Mouse (Mus musculus): ENCODE measurements around the gene Gadd45b.

The Gadd45b gene

DNA sequence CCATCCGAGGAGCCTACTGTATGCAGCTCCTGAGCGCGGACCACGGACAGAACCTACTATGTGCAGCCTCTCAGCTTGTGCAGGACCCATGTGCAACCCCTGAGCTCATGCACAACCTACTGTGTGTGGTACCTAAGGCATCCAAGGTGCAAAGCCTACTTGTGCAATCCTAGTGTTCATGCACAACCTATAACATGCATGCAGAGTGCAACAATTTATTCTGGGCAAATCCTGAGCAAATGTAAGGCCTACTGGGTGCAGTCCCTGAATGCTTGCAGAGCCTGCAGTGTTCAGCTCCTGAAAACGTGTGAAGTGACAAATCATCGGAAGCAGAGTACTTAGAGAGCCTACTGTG, 6.9 kb downstream of the Gadd45b start:
- no peak for DNase-seq

GRCm38 (mm10) chr10:80937646-80938045, 7.8 kb downstream of the Gadd45b start:
- DNase-seq, result no peak

DNA sequence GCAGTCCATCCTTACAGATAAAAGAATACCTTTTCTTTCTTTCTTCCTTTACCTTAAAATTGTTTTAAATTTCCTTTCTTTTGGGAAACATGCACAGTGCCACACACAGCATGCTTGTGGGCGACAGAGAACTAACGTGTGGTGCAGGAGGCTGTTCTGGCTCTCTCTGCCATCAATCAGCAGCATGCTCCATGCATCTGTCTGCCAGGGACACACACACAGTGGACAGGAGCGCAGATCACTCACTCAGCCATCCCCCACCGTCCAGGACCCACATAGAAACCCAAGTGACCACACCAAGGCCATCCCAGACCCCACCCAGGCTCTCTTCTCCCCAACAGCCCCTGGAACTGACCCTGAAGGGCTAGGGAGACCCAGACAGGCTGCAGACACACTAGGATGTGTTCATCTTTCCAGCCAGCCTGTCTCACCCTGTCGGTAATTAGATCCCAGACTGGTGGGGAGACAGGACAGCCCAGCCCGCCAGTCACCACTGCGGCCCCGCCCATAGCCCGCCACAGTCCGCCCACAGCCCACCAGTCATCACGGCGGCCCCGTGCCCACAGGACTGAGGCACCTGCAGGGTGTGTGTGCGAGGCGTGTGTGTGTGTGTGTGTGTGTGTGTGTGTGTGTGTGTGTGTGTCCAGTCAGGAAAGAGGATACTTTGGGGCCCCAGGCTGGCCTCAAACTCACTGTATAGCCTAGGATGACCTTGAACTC, 9.1 kb downstream of the Gadd45b start:
- DNase-seq, result no peak

DNA sequence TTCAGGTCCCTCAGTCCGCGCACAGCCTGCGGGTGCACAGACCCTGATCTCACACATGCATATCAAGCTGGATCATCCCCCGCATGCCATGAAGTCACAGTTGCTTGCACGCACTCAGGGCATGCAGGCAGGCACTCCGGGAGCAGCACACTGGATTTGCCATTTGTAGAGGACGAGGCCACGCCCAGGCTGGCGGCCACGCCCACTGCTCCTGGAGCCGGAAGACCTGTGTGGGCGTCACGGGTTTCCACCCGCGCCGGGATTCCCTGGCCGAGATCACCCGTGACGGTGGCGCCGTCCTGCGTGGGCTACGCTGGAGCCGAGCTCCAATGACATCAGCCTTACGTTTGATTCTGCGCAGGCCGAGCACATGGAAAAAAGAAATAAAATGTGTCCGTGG, 9.8 kb downstream of the Gadd45b start:
- DNase-seq, result peak; percentile 78

GRCm38 (mm10) chr10:80940320-80940987, 10.6 kb downstream of the Gadd45b start:
- no peak for DNase-seq

GRCm38 (mm10) chr10:80940988-80941347, 11.1 kb downstream of the Gadd45b start:
- DNase-seq, result no peak

DNA sequence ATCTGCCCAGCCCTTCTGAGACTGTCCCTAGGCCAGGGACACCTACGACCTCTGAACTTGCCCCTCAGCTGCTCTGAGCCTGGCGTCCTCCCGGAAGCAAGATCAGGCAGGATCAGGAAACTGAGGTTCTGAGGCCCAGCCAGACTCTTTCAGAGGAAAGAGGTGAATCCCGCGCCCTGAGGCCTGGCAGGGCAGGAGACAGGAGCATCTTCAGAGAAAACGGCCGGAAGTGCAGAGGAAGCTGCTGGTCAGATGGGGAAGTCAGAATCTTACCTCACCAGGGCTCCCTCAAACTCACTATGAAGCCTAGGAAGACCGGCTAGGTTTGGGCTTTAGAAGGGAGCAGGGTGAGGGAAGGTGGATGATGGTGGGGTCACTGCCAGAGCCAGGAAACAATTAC, 13.0 kb downstream of the Gadd45b start:
- no peak for DNase-seq

GRCm38 (mm10) chr10:80943701-80944100, 13.8 kb downstream of the Gadd45b start:
- no peak for DNase-seq

- DNase-seq, result no peak
These were observed 14.4 kb downstream of the Gadd45b start for GRCm38 (mm10) chr10:80944231-80944630.

GRCm38 (mm10) chr10:80946684-80947437, 17.0 kb downstream of the Gadd45b start:
- DNase-seq, result no peak

DNA sequence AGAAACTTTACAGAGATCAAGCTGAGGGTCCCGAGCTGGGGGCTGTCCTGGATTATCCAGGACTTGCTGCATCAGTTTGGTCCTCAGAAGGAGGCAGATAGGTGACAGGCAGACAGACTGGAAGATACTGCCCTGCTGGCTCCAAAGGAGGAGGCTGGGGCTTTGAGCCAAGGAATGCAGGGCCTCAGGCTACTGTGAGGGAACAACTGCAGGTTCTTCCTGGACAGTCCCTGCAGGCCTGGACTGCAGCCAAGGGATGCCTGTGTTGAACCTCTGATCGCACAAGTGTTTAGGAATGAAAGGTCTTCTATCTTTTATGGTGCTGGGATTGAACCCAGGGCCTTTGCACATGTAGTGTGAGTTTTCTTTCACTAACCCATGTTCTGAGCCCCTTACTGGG, 17.9 kb downstream of the Gadd45b start:
- DNase-seq, result no peak

- no peak for DNase-seq
These were observed 18.7 kb downstream of the Gadd45b start for GRCm38 (mm10) chr10:80948570-80948969.

- DNase-seq, result no peak
These were observed 19.2 kb downstream of the Gadd45b start for GRCm38 (mm10) chr10:80949081-80949480.

GRCm38 (mm10) chr10:80950314-80950713, 20.4 kb downstream of the Gadd45b start:
- no peak for DNase-seq

GRCm38 (mm10) chr10:80951761-80952390, 22.0 kb downstream of the Gadd45b start:
- no peak for DNase-seq

DNA sequence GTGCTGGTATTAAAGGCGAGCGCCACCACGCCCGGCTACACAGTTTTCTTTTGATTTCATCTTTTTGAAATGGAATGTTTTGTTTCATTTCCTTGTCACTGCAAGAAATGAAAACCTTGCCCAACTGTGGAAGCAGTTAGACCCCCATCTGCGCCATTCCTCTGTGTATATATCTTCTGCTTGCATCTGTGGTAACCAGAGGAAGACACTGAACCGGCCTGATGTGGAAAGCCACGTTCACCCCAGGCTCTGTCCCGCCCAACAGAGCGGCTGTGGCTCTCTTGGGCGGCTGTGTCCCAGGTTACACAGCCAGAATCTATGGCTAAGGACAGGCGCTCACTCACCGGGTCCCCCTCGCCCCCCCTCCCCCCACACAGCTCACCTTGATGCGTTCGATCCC, 22.6 kb downstream of the Gadd45b start:
- DNase-seq, result no peak

DNA sequence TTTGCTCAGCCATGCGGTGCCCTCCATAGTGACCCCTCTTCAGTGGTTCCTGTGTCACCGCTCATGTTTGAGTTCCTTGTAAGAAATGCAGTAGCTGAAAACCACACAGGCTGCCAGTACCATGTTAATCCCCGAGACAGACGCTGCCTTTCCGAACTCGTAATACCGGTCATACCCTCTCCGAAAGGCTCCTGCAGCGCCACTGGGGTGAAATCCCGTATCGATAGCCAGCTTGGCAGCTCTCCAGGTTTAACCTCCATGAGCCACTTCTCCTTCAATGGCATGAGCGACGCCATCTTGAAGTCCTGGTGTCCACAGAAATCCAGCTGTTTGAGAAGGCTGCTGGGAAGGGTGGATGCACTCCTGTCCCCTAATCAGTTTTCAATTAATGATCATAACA, 24.5 kb downstream of the Gadd45b start:
- no peak for DNase-seq

- DNase-seq, result no peak
These were observed 25.0 kb downstream of the Gadd45b start for GRCm38 (mm10) chr10:80954843-80955242.

- DNase-seq, result peak; percentile 40
These were observed 25.7 kb downstream of the Gadd45b start for GRCm38 (mm10) chr10:80955536-80955935.

GRCm38 (mm10) chr10:80956385-80956784, 26.5 kb downstream of the Gadd45b start:
- DNase-seq, result no peak

DNA sequence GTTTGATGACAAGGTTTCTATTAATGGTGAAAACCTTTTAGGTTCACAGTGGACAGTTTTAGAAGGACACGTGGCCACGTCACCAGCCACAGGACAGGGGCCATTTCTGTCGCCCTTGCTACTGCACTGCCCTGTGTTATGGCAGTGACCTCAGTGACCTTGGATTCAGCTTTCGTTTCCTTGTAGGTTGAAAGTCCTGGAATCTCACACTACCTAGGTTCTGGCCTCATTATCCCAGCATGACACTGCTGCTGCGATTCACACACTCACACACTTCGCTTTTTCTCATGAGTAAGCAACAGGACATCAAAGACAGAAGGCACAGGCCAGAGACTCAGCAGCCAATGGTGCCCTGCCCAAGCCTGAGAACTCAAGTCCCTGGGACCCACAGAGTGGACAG, 27.0 kb downstream of the Gadd45b start:
- no peak for DNase-seq

- no peak for DNase-seq
These were observed 27.9 kb downstream of the Gadd45b start for GRCm38 (mm10) chr10:80957791-80958190.

DNA sequence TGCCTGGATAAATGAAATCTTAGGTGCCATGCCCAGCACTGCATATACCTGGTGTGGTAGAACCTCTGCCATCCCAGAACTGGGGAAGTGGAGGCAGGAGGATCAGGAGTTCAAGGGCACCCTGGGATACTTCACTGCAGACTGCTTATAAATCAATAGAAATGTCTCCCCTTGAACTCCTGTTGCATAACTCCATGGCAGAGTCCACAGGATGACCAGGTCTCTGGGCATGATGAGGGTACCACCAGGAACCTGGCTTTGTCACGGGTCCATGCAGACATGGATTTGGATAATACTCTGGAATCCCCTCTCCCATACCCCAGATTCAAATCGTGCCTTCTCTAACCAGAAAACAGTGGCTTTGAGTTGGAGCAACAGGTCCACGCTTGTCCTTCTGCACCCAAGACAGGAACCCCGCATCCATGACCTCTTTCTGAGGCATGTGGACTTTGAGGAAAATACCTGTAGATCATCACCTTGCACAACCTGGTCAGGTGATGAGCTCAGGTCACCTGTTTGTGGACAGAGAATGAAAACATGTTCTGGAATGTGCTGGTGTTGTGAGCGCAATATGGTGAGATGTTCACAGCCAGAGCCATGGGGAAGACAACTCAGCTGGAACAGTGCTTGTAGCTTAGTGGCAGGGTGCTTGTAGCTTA, 29.2 kb downstream of the Gadd45b start:
- DNase-seq, result no peak

Measured in layer of hippocampus, adult 9-11 months (tissue).